Mouse (Mus musculus): ENCODE data around the gene Rab2b.
"Not testable (repeated sequence)": the region's sequence is repeated elsewhere in the genome, so short reads cannot be mapped to it uniquely, and the experiment has no call there.

Gene Rab2b

GRCm38 (mm10) chr14:52278932-52279746 lies at the start of gene Rab2b, which contains the start of gene Tox4:
TSS of gene Rab2b (minus strand) at chr14:52279545.
TSS of gene Tox4 (plus strand) at chr14:52279146.
- peak; percentile 97 for DNase-seq (ENCODE audit: low spot score in 2 of 2)

DNA sequence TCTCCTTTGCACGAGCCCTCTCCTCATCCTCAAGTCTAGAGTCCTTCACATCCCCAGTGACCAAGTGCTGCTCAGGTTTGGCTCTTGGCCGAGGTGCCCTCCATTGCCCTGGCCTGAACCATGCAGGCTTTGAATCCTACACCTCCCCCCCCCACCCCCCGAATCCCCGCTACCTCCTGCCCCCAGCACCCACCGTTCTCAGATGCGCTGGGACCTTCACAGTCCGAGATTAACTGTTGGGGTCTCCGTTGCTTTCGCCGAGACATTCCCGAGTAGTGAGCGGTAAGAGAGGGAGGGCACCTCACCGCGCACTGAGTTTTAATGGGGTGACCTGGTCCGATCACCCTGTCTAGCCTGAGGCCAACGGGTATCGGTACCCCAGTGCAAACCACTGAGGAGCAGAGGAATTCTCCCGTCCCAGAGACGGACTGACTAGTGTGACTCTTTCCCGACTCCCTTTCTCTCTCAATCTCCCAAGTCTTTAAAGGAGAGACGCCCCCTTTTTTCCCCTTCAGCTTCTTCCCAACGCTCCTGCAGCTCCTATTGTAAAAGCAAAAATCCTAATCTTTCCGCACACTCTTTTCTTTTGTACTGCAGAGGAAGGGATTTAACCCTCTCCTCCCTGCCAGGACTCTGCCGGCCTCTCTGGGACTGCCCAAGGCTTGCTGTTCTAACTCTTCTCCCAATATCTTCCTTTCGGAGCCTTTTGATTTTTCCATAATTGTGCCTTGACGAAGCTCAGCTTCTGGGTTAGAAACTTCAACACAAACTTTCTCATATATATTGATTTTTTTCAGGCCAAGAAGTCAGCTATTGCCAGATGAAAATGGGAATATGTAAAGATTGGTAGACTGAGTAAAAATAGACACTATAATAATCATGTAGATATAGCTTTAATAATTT lies 48.8 kb upstream of the Rab2b start, which contains the start of gene Sall2:
Gene Sall2 (minus strand): TSS at position 853 of the 903 bp plus-strand sequence.
- DNase-seq (ENCODE audit: low spot score in 2 of 2), result no peak

DNA sequence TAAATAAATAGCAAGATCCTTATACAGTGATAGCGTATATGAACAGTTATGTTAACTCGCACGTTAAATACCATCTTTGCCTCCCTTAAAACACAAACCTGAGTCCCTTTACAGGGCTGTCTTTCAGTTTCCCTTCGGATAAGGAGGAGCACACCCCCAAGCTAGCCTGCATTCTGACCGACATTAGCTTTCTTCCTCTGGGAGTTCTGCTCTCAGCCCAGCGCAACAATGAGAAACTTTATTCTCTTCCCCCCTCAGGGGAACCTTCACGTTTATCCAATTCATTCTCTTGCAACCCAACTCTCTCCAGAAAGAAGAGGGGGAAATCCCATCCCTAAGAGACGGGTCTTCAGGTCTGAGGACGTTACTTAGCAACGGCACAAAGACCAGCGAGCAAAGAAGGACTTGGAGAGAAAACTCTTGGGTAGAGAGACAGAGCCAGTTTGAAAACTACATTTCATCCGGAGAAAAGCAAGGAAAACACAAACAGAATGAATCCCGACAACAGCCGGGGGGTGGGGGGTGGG lies 48.1 kb upstream of the Rab2b start:
- DNase-seq (ENCODE audit: low spot score in 2 of 2), result no peak

DNA sequence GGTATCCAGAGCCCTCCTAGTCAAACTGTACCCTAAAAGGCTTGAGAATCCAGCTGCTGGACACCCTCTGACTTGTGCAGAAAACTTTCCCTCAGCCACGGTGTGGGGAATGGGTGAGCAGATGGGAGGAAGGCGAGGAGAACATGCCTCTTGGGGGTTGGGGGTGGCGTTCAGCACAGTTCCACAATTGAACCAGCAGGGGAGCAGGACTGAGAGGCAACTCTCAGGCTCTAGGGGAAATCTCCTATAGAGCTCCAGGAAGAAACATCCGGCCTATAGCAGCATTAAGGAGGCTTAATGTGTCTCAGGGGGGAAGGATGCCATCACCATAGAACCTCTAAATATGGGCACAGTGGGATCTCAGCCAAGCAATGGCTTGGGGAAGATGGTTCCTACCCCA lies 46.5 kb upstream of the Rab2b start:
- no peak for DNase-seq (ENCODE audit: low spot score in 2 of 2)

DNA sequence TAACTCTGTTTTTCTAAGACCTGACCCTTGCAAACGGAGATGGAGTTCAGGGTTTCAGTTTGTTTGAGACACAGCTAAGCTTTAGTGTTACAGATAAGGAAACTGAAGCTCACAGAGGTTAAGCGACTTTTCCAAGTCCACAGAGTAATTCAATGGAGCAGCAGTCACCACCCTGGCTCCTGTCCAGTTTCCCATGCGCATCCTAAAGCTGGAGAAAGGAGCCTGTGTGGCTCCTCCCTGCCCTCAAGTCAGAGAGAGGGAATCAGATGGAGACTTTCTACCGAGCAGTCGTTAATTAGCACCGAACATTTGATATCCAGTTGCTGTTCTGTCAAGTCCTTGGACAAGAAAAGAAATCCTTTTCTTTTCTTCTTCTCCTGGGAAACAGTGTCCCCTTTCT lies 40.0 kb upstream of the Rab2b start:
- no peak for DNase-seq (ENCODE audit: low spot score in 2 of 2)

GRCm38 (mm10) chr14:52316441-52317225 lies 37.3 kb upstream of the Rab2b start:
- no peak for DNase-seq (ENCODE audit: low spot score in 2 of 2)

GRCm38 (mm10) chr14:52315792-52316440 lies 36.6 kb upstream of the Rab2b start:
- peak in 1 of 2 experiments; percentile 15 for DNase-seq (ENCODE audit: low spot score in 2 of 2)

DNA sequence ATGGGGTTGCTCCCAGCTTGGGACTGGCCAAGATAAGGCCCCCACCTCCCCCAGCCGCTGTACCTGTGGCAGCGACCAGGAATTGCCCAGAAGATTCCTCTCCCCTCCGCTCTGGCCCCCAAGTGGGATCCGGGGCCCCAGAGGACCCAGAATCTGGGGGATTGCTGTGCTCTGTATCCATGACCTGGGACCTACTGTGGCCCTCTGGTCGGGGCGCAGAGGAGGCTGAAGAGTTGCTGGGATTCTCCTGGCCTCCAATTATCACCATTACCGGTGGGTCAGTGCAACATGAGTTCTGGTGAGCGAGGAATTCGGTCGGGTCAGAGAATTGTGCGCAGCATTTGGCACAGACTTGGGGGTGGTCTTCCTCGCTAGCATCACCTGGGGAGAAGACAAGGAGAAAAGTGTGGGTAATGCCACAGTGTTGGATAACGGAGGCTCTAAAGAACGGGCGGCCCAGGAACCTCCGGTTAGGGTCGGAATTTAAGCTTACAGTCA lies 36.0 kb upstream of the Rab2b start:
- no peak for DNase-seq (ENCODE audit: low spot score in 2 of 2)

GRCm38 (mm10) chr14:52314808-52315150 lies 35.4 kb upstream of the Rab2b start:
- DNase-seq (ENCODE audit: low spot score in 2 of 2), result no peak

DNA sequence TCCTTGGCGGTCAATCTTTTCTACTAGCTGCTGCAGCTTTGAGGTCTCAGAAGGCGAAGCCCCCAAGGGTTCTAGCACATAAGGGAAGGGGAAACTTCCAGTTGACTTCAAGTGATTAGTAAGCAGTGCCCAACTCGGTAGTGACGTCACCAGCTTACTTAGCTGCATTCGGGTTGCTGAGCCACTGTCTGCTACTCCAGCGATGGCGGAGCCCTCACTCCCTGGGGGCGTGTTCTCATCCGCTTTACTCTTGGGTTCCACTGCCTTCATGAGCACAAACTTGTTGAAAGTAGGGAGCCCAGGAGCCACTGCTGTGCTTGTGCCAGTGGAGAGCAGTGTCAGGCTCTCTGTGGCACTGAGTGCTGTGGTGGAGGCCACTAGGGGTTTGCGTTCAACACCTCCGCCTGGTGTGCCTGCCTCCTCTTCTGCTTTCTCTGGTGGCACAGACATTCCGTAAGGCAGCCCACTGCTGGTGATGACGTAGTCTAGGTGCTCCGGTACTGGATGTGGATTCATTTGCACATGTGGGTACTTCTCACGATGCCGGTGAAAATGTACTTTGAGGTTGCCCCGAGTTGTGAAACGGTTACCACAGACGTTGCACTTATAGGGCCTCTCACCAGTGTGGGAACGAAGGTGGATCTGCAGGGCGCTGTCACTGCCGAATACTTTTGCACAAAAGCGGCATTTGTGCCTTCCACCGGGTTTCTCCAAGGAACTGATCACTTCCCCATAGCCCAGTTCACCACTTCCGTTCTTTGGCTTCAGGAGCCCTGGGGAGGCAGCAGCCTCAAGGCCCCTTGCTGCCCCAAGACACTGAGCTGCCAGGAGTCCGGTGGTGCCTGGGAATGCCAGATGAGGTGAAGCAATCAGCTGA lies 34.8 kb upstream of the Rab2b start:
- no peak for DNase-seq (ENCODE audit: low spot score in 2 of 2)

GRCm38 (mm10) chr14:52310906-52311305 lies 31.6 kb upstream of the Rab2b start:
- no peak for DNase-seq (ENCODE audit: low spot score in 2 of 2)

- not testable (repeated sequence) for DNase-seq (ENCODE audit: low spot score in 2 of 2)
Observed at GRCm38 (mm10) chr14:52310343-52310742, 31.0 kb upstream of the Rab2b start.

DNA sequence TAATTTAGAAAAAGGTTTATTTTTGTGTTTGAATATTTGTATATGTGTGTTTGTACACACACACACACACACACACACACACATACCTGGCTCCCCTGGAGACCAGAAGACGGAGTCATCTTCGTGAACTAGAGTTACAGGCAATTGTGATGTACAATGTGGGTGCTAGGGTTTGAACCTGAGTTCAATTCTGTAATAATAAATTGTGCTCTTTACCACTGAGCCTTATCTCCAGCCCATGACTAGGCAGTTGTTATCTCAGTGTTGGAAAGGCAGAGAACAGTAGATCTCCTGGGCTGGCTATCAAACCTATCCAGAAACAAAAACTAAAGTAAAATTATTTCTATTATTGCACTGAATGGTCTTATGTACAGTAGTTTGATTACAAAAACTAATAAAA lies 26.8 kb upstream of the Rab2b start:
- no peak for DNase-seq (ENCODE audit: low spot score in 2 of 2)

DNA sequence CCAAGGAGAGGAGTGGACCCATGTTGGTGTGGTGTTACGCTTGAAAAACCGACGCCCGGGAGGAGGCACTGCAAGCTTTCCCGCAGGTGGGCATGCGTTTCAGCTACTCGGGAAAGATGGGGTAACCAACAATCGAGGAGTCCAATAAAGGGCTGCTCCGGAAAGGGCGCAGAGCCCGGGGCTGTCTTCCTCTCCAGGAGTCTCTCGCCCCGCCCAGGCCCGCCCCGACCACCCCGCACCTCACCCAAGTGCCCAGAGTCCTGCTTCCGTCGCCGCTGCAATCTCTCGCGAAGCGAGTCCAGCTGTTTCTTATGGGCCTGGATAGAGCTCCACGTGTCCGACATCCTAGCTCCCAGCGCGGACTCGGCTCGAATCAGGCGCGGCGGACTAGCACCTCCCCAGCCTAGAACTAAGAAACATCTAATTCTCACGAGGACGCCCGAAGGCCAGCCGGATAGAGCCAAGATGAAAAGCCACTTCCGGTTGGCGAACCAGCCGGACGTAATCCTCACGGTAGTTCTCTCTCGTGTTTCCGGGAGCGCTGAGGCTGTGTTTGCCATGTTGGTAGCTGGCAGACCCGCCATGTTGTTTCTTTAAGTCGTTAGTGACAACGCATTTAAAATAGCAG lies 25.4 kb upstream of the Rab2b start, which contains the start of gene Mettl3:
Gene Mettl3 (minus strand): TSS at position 485 of the 628 bp plus-strand sequence.
- peak; percentile 77 to 82 for DNase-seq (ENCODE audit: low spot score in 2 of 2)

GRCm38 (mm10) chr14:52303517-52303916 lies 24.2 kb upstream of the Rab2b start:
- not testable (repeated sequence) for DNase-seq (ENCODE audit: low spot score in 2 of 2)

- no peak for DNase-seq (ENCODE audit: low spot score in 2 of 2)
Observed at GRCm38 (mm10) chr14:52295558-52296264, 16.4 kb upstream of the Rab2b start.

DNA sequence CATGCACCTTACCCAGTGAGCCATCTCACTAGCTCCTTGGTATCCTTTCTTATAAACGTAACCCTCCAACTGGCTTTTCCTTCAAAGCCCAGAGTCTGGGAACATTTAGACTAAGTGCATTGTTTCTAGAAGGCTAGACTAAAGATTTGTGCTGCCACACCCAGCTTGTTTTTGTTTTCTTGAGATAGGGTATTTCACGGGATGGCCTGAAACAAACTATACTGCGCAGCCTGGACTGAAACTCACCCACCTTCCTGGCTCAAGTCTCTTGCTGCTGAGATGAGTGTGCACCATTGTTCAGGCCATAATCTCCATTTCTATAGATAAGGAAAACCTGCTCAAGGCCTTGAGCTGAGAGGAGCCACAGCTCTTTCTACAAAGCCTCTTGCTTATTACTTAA lies 4.8 kb upstream of the Rab2b start:
- DNase-seq (ENCODE audit: low spot score in 2 of 2), result no peak

DNA sequence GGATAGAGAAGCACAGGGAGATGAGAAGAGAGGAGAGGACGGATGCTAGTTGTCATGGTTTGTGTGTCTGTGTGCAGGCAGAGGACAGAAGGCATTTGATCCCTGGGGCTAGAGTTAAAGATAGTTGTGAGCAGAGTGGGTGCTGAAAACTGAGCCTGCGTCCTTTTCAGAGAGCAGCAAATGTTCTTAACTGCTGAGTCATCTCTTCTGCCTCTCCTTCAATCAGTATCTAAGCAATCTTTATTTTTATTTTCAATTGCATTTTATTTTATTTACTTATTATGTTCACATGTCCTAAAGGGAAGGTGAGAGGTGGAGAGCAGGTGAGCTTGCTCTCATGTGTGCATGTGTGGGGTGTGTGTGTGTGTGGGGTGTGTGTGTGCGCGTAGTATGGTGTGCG lies 4.3 kb upstream of the Rab2b start:
- DNase-seq (ENCODE audit: low spot score in 2 of 2), result no peak

GRCm38 (mm10) chr14:52279747-52280120 lies 389 bp upstream of the Rab2b start:
- no peak for DNase-seq (ENCODE audit: low spot score in 2 of 2)

All from spleen, postnatal 14 days (tissue).